Comparison of ENCODE assay signal across 8 mouse cellular contexts in genomic region chr2:156864481-156864880, GRCm38 (mm10). TPM values are rescaled to one million over a fixed set of nuclear protein-coding genes. Genes with fewer than 3 reads are reported as not detected.
DNase-seq lines count a peak whose midpoint lies in the region; ATAC-seq and TF ChIP-seq lines count a peak whose summit lies in the region.

No protein-coding gene starts in this region.

- H3K4me1 ChIP-seq in heart, adult 2 months (ENCODE audit: control insufficient read depth, insufficient read depth, low read length): peaks cover 6% of the 10 kb centered on the region
- H3K4me1 ChIP-seq in brown adipose tissue, adult 24 weeks (ENCODE audit: control insufficient read depth, insufficient read depth, insufficient read length, low read length): peaks cover 8% of the 10 kb centered on the region
- H3K4me1 ChIP-seq in limb, embryonic 14.5 days (ENCODE audit: control insufficient read depth, insufficient read depth, low read length): peaks cover 8% of the 10 kb centered on the region

- no peak for DNase-seq in heart, adult 2 months
- DNase-seq in heart, postnatal 25 days (ENCODE audit: low spot score): no peak
- DNase-seq in 3T3-L1 (ENCODE audit: low read depth, low spot score): peak; percentile 60
- no peak for DNase-seq in limb, embryonic 14.5 days (ENCODE audit: low spot score)
- no peak for DNase-seq in embryo, embryonic 10.5 days (ENCODE audit: low spot score)
- no peak for DNase-seq in urinary bladder, postnatal 36 days (ENCODE audit: low spot score in 2 of 2)
- no peak for DNase-seq in left cerebral cortex, adult 2 months (ENCODE audit: extremely low spot score in 1 of 2, low spot score in 2 of 2)

- intact Hi-C loops in heart, adult 2 months (cut with DNase I): loop anchor here (5.0 kb wide), 1 partner anchor 132 kb away; no protein-coding TSS in a partner anchor
- intact Hi-C loops in heart, postnatal 25 days (cut with DNase I): loop anchor here (5.0 kb wide), 1 partner anchor 142 kb away; no protein-coding TSS in a partner anchor
- intact Hi-C loops in left cerebral cortex, adult 2 months (cut with DNase I): loop anchor here (5.0 to 10.0 kb wide), 2 partner anchors 142 to 320 kb away; partner anchors contain the start of gene Aar2

- H3K27me3 ChIP-seq in heart, adult 2 months (ENCODE audit: control insufficient read depth, insufficient read depth, low read length): no peaks in the 10 kb centered on the region
- H3K27me3 ChIP-seq in limb, embryonic 14.5 days (ENCODE audit: control insufficient read depth, insufficient read depth, low read length): no peaks in the 10 kb centered on the region

- no peak for ATAC-seq in limb, embryonic 14.5 days (ENCODE audit: low FRiP score, low read depth)

- H3K36me3 ChIP-seq in heart, adult 2 months (ENCODE audit: control insufficient read depth, insufficient read depth, low read length): peaks cover 3% of the 10 kb centered on the region
- H3K36me3 ChIP-seq in limb, embryonic 14.5 days (ENCODE audit: control insufficient read depth, insufficient read depth, low read length): peaks cover 42% of the 10 kb centered on the region

- H3K79me2 ChIP-seq in heart, adult 2 months (replicated peaks; ENCODE audit: control insufficient read depth, insufficient read depth, low read length): peaks cover 4% of the 10 kb centered on the region

- no peak overlapping the region; the same call in 1 of the 2 replicates for H3K4me3 ChIP-seq in heart, adult 2 months
- peak overlapping the region; percentile 85 for H3K4me3 ChIP-seq in brown adipose tissue, adult 24 weeks (ENCODE audit: insufficient read depth, low read depth, low read length)
- peak overlapping the region; percentile 99 for H3K4me3 ChIP-seq in limb, embryonic 14.5 days (replicated peaks; ENCODE audit: low read length)
- H3K4me3 ChIP-seq in left cerebral cortex, adult 2 months: no peak overlapping the region; the same call in 1 of the 2 replicates

- no peak for TF ChIP-seq EP300 in heart, adult 2 months (IDR thresholded peaks at IDR 0.05; ENCODE audit: insufficient read depth, low read depth, low read length)

- no peaks in the 10 kb centered on the region for H3K9me3 ChIP-seq in limb, embryonic 14.5 days (ENCODE audit: control insufficient read depth, low read length)

- TF ChIP-seq CTCF in heart, adult 2 months (IDR thresholded peaks at IDR 0.05): no peak
- no peak for TF ChIP-seq CTCF in left cerebral cortex, adult 2 months (IDR thresholded peaks at IDR 0.05)

- peak overlapping the region; percentile 92 for H3K27ac ChIP-seq in heart, adult 2 months
- peak overlapping the region; percentile 82 for H3K27ac ChIP-seq in brown adipose tissue, adult 24 weeks (replicated peaks; ENCODE audit: low read depth, low read length)
- H3K27ac ChIP-seq in limb, embryonic 14.5 days (replicated peaks; ENCODE audit: low read depth, low read length): no peak overlapping the region
- H3K27ac ChIP-seq in left cerebral cortex, adult 2 months: no peak overlapping the region

- no peak for TF ChIP-seq POLR2A in heart, adult 2 months (IDR thresholded peaks at IDR 0.05; ENCODE audit: insufficient read depth, low read depth, low read length)
- no peak for TF ChIP-seq POLR2A in limb, embryonic 14.5 days (IDR thresholded peaks at IDR 0.05; ENCODE audit: borderline replicate concordance, extremely low read depth, insufficient read depth, insufficient read length)

- H3K9ac ChIP-seq in heart, adult 2 months (ENCODE audit: low read depth, low read length): no peak overlapping the region
- peak overlapping the region; percentile 90; the same call in 1 of the 2 replicates for H3K9ac ChIP-seq in limb, embryonic 14.5 days (ENCODE audit: low read depth, low read length, severe bottlenecking)

- 43% methylated on average over 3 of the region's 3 CpGs for WGBS in heart, adult 2 months
- WGBS in limb, embryonic 14.5 days: 77% methylated on average over 3 of the region's 3 CpGs

- peak overlapping the region; percentile 81; the same call in 1 of the 2 replicates for H3K4me2 ChIP-seq in limb, embryonic 14.5 days (replicated peaks; ENCODE audit: low read depth, low read length, severe bottlenecking)

RNA-seq across cellular contexts. Expression of gene Rab5if, which starts 1.6 kb away (rescaled TPM):
- 100 to 1,000 TPM; 104 to 116 TPM for total RNA-seq in heart, adult 2 months (2021)
- 64.4 and 119 TPM in 2 replicates for polyA plus RNA-seq in heart, adult 2 months (2012; rRNA removed)
- 100 to 1,000 TPM; 124 to 125 TPM for total RNA-seq in heart, postnatal 25 days (2021)
- 285 and 371 TPM in 2 replicates for polyA plus RNA-seq in brown adipose tissue, adult 24 weeks (2012; ENCODE audit: insufficient read depth, insufficient read length, missing spikeins)
- polyA plus RNA-seq in limb, embryonic 14.5 days (2012; rRNA removed): 106 and 120 TPM in 2 replicates
- polyA plus RNA-seq in limb, embryonic 14.5 days (2014; fragmentation: Nextera tagmentation; extraction: Ambion mirVana): 167 and 171 TPM in 2 replicates
- total RNA-seq in left cerebral cortex, adult 2 months (2021): 10 to 100 TPM; 87.1 to 94.4 TPM

RNA-seq across cellular contexts. Expression of gene 4930518I15Rik, which starts 6.7 kb away (rescaled TPM):
- under 1 TPM; 0.55 to 0.84 TPM for total RNA-seq in heart, adult 2 months (2021)
- polyA plus RNA-seq in heart, adult 2 months (2012; rRNA removed): 0.59 and 1.7 TPM in 2 replicates
- under 1 TPM; 0.57 to 0.89 TPM for total RNA-seq in heart, postnatal 25 days (2021)
- 0.83 and 1.3 TPM in 2 replicates for polyA plus RNA-seq in brown adipose tissue, adult 24 weeks (2012; ENCODE audit: insufficient read depth, insufficient read length, missing spikeins)
- polyA plus RNA-seq in limb, embryonic 14.5 days (2012; rRNA removed): 2.6 and 3.2 TPM in 2 replicates
- 5.2 and 7.0 TPM in 2 replicates for polyA plus RNA-seq in limb, embryonic 14.5 days (2014; fragmentation: Nextera tagmentation; extraction: Ambion mirVana)
- total RNA-seq in left cerebral cortex, adult 2 months (2021): 1 to 10 TPM; 2.8 TPM

RNA-seq across cellular contexts. Expression of gene Sla2, which starts 22.5 kb away (rescaled TPM):
- not detected for total RNA-seq in heart, adult 2 months (2021)
- polyA plus RNA-seq in heart, adult 2 months (2012; rRNA removed): 0.33 TPM in 1 of 2 replicates, not detected in the other
- total RNA-seq in heart, postnatal 25 days (2021): not detected
- polyA plus RNA-seq in brown adipose tissue, adult 24 weeks (2012; ENCODE audit: insufficient read depth, insufficient read length, missing spikeins): 0.42 TPM in 1 of 2 replicates, not detected in the other
- 0.15 and 0.27 TPM in 2 replicates for polyA plus RNA-seq in limb, embryonic 14.5 days (2012; rRNA removed)
- 0.23 and 0.26 TPM in 2 replicates for polyA plus RNA-seq in limb, embryonic 14.5 days (2014; fragmentation: Nextera tagmentation; extraction: Ambion mirVana)
- under 1 TPM; 0.41 to 0.51 TPM for total RNA-seq in left cerebral cortex, adult 2 months (2021)

RNA-seq across cellular contexts. Expression of gene Tgif2, which starts 24.7 kb away (rescaled TPM):
- total RNA-seq in heart, adult 2 months (2021): under 1 TPM; 0.63 to 0.66 TPM
- 0.76 and 1.2 TPM in 2 replicates for polyA plus RNA-seq in heart, adult 2 months (2012; rRNA removed)
- under 1 TPM; 0.75 to 0.95 TPM for total RNA-seq in heart, postnatal 25 days (2021)
- not detected in 2 replicates for polyA plus RNA-seq in brown adipose tissue, adult 24 weeks (2012; ENCODE audit: insufficient read depth, insufficient read length, missing spikeins)
- 57.2 and 82.2 TPM in 2 replicates for polyA plus RNA-seq in limb, embryonic 14.5 days (2012; rRNA removed)
- polyA plus RNA-seq in limb, embryonic 14.5 days (2014; fragmentation: Nextera tagmentation; extraction: Ambion mirVana): 64.9 and 71.7 TPM in 2 replicates
- under 1 TPM; 0.68 to 0.89 TPM for total RNA-seq in left cerebral cortex, adult 2 months (2021)

Comparison
In these comparisons a context has a peak if more than half of its experiments do, and no peak if none do; other contexts are left out.
1. H3K27ac ChIP-seq: peak in heart, adult 2 months (single experiment) and brown adipose tissue, adult 24 weeks (single experiment); none in limb, embryonic 14.5 days (single experiment) and left cerebral cortex, adult 2 months (single experiment).
2. H3K4me3 ChIP-seq: peak in brown adipose tissue, adult 24 weeks (single experiment) and limb, embryonic 14.5 days (single experiment); none in heart, adult 2 months (single experiment) and left cerebral cortex, adult 2 months (single experiment).